Mouse (Mus musculus): ENCODE results near the gene E2f3.

DNA sequence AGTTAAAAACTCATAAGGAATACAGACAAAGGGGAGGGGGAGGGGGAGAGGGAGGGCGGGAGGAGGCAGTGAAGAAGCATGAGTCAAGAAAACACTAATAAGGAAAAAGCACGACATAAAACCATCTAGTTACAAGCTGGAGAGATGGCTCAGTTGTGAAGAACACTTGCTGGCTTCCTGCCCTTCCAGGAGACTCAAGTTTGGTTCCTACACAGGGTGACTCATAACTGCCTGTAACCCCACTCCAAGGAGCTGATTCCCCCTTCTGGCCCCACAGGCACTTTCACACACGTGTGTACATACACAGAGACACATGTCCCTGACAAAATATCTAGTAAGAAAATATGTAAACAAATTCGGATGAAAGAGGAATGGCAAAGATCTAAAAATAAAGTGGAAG, 84.2 kb downstream of the E2f3 start:
- no peak for TF ChIP-seq POLR2A (IDR thresholded peaks at IDR 0.05; ENCODE audit: low read depth, low read length)
- no peak for TF ChIP-seq CTCF (IDR thresholded peaks at IDR 0.05; ENCODE audit: borderline replicate concordance, insufficient read depth, low read length)
